Mouse (Mus musculus): ENCODE results near the gene Olfr890.
"Not testable (repeated sequence)": the region's sequence is repeated elsewhere in the genome, so short reads cannot be mapped to it uniquely, and the experiment has no call there.

The Olfr890 gene

GRCm38 (mm10) chr9:38142217-38142616, at the start of gene Olfr890:
Gene Olfr890 (plus strand): TSS chr9:38142517.
- DNase-seq (ENCODE audit: low spot score) = no peak

DNA sequence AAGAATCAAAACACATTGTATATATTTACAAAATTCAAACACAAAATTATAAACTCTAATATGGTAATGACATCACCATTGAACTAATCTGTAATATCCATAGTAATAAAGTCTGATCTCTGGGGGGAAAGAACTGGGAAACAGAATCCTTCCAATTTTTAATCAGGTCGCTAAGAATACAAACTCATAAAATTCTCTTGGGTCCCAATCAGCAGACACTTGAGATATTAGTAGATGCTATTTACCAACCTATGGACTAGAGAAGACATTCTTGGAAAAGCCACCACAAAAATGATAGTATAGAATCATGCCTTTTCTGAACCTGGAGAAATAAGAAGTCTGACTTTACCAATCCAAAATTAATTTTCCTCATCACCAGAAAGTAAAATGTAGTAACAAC, 34.5 kb upstream of the Olfr890 start, which contains the start of gene Olfr888:
Gene Olfr888 (plus strand): TSS at position 301 of the 400 bp plus-strand sequence.
- no peak for DNase-seq (ENCODE audit: low spot score)

DNA sequence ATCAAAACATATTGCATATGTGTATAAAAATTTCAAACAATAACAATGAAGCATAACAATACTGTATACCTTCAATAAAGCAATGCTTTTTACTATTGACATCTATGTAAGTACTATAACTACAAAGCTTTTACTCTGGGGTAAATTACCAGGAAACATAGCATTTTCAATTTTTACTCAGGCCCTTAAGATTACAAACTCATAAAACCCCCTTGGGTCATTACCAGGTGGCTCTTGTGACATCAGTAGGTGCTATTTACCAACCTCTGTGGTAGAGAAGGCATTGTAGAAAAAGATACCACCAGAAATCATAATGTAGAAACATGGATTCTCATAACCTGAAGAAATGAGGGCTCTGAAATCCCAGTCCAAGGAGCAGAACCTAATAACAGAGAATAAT, 27.4 kb upstream of the Olfr890 start, which contains the start of gene Olfr889:
Gene Olfr889 (plus strand): TSS at position 301 of the 400 bp plus-strand sequence.
- DNase-seq (ENCODE audit: low spot score) = no peak

DNA sequence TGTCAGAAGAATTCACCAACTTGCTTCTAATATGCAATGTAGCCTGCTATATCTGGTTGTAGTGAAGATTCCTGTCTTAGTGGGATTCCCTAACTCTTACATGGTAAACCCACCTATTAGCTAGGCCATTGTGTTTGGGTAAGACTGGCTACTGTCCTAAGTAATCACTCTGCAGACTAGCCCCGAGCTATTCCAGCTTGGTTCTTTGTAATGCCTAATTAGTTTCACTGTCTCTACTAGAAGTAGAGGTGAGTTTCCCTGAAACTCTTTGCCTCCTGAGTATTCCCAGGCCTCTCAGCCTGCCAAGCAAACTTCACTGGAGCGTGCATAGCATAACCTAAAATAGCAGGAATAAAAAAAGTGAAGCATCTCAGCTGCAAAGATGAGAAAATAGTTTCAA, 26.0 kb downstream of the Olfr890 start:
- not testable (repeated sequence) for DNase-seq (ENCODE audit: low spot score)

GRCm38 (mm10) chr9:38180721-38181120, 38.4 kb downstream of the Olfr890 start, which contains the start of gene Olfr891:
Gene Olfr891 (minus strand): TSS chr9:38180821.
- DNase-seq (ENCODE audit: low spot score) = no peak
